Mouse (Mus musculus): Measurements from ENCODE around the gene Zfp961.

- TF ChIP-seq POLR2A (IDR thresholded peaks at IDR 0.05; ENCODE audit: low read depth, low read length) = no peak
- peak in 1 of 2 experiments; percentile 55; a peak in 2 of 4 replicates for TF ChIP-seq CTCF (conservative IDR thresholded peaks at IDR 0.05 in 1 of 2, IDR thresholded peaks at IDR 0.05 in 1 of 2; ENCODE audit: low read depth in 2 of 2, low read length in 2 of 2)
- no peak for TF ChIP-seq CHD1 (IDR thresholded peaks at IDR 0.05; ENCODE audit: low read depth, low read length)
- TF ChIP-seq POLR2AphosphoS2 (IDR thresholded peaks at IDR 0.05; ENCODE audit: low read depth, low read length) = no peak
- TF ChIP-seq CHD2 (IDR thresholded peaks at IDR 0.05; ENCODE audit: low read length) = no peak
- no peak for TF ChIP-seq USF1 (IDR thresholded peaks at IDR 0.05; ENCODE audit: low read depth, low read length)
- no peak for TF ChIP-seq EP300 (IDR thresholded peaks at IDR 0.05; ENCODE audit: low read length)
- TF ChIP-seq ELF1 (IDR thresholded peaks at IDR 0.05; ENCODE audit: low read depth, low read length) = no peak
- TF ChIP-seq TCF12 (IDR thresholded peaks at IDR 0.05; ENCODE audit: low read depth, low read length) = no peak
- no peak for TF ChIP-seq ZNF384 (IDR thresholded peaks at IDR 0.05; ENCODE audit: low read depth, low read length)
Observed at GRCm38 (mm10) chr8:71984601-71985000, 33.8 kb downstream of the Zfp961 start.

All from CH12.LX (cell line).